Mouse (Mus musculus) spleen, postnatal 10 days (tissue): ENCODE results near the gene Lrba.

ENCODE experiments used
- DNase-seq, 2 experiments: peaks; one replicate each; pipeline ENCODE4 v3.0.0; 2021 to 2022; ENCODE audit warnings: low spot score in 2 of 2

The Lrba gene

GRCm38 (mm10) chr3:86253791-86254190 lies 29.3 kb downstream of the Lrba start:
- DNase-seq: no peak

- DNase-seq: no peak
Measured at GRCm38 (mm10) chr3:86268074-86268702, 43.7 kb downstream of the Lrba start.

DNA sequence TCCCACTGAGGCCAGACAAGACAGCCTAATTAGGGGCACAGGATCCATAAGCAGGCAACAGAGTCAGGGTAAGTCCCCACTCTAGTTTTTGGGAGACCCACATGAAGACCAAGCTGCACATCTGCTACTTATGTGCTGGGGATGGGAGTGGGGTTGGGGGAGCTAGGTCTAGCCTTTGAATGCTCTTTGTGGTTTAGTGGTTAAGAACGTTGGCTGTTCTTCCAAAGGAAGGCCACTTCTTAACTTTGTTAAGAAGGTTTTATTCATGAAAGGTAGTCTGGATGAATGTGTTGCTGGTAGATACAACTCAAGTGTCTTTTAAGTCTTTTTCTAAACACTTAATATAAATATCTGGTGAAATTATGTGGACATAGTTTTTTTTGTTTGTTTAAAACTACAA lies 51.2 kb downstream of the Lrba start:
- no peak for DNase-seq

GRCm38 (mm10) chr3:86291326-86291725 lies 66.8 kb downstream of the Lrba start:
- no peak for DNase-seq

DNA sequence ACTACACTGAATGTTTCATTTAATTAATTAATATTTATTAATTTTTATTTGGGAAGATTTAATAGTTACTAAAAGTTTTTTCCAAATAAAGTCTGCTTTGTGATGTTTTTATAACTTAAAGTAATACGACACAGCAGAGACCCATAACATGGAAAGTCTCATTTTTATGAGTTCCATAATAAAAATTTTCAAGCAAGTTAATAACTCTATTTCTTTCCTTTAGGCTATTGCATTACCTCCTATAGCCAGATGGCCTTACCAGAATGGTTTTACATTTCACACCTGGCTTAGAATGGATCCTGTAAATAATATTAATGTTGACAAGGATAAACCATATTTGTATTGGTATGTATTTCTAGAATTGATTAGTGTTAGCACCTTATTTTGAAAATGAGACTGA lies 70.4 kb downstream of the Lrba start:
- DNase-seq: no peak

GRCm38 (mm10) chr3:86296214-86296613 lies 71.7 kb downstream of the Lrba start:
- no peak for DNase-seq

DNA sequence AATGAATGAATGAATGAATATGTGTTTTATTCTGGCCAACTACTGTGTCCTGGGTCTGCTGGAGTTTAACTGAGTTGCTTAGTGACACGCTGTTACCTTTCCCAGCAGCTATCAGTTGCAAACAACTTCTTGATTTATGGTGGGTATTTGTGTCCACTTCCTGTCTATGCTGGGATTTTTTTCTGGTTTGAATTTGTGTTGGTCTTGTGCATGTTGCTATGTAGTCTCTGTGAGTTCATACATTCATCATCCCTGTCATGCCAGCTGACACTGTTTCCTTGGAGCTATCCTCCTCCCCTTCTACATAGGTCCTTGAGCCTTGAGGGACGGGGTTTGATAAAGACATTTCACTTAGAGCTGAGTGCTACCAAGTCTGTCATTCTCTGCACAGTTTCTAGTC lies 84.4 kb downstream of the Lrba start:
- no peak for DNase-seq

DNA sequence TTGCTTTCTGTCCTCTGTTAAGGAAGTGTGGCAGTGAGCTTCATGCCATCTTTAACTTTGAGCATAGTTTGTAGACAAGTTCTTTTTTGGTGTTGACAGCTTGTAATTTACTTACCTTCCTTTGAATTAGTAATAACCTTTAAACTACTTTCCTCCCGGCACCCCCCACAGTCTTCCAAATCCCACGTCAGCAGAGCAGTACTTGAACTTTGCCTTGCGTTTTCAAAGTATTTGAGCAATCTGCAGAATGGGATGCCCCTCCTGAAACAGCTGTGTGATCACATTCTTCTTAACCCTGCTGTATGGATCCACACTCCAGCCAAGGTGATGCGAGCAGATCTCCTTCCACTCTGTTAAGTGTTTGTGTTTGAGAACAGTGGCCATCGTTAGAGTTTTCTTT lies 85.7 kb downstream of the Lrba start:
- DNase-seq: no peak

- DNase-seq: no peak
Measured at GRCm38 (mm10) chr3:86311406-86311805, 86.9 kb downstream of the Lrba start.

DNA sequence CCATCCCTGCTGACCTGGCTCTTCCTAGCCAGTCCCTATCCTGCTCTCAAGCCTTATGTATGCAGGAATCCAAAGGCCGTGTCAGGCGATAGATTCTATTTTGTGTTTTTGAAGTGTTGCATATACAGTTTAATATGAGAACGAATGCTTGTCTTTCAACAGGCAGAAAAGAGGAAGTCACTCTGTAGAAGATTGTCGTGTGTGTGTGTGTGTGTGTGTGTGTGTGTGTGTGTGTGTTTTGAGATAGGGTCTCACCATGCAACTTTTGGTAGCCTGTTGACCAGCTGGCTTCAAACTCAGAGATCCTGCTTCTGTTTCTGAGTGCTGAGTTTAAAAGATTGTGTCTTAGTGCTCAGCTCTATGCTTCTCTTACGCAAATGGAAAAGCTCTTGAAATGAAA lies 93.2 kb downstream of the Lrba start:
- DNase-seq: no peak

GRCm38 (mm10) chr3:86328531-86328930 lies 104.1 kb downstream of the Lrba start:
- DNase-seq: peak in 1 of 2 experiments; percentile 32

DNA sequence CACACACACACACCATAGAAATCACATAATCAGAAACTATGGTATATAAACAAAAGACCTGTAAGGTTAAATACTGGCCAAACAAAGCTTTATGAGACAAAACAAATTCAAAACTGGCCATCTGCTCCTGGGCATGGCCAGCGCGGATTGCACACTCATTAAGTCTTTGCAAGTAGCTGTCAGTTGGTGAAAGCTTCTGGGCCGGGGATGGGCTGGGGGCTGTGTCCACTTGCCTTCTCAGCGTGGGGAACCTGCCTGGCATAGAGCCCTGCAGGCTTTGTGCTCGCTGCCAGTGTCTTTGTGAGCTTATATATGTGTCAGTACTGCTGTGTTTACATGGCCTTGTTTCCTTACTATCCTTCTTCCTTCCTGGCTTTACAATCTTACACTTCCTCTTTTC lies 118.8 kb downstream of the Lrba start:
- DNase-seq: no peak

- no peak for DNase-seq
Measured at GRCm38 (mm10) chr3:86362486-86362885, 138.0 kb downstream of the Lrba start.

- DNase-seq: no peak
Measured at GRCm38 (mm10) chr3:86371466-86371865, 147.0 kb downstream of the Lrba start.

- DNase-seq: no peak
Measured at GRCm38 (mm10) chr3:86375276-86375675, 150.8 kb downstream of the Lrba start.

- no peak for DNase-seq
Measured at GRCm38 (mm10) chr3:86382557-86382956, 158.1 kb downstream of the Lrba start.

DNA sequence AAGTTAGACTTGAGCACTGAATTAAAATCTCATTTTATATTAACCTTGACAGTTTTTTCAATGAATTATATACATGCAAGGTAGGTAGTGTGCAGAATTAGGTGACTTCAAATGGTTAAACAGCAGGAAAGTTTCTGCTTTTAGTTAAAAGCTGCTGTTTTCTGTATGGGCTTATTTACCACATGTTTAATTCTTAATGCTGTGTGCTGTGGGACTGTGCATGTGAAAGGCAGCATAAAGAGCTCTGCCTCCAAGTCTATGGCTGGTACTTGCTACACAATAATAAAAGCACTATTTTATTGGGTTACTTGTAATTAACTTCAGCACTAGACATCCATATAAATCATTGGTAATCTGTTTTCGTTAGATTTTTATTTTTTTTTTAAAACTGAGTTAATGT lies 160.6 kb downstream of the Lrba start:
- no peak for DNase-seq

- no peak for DNase-seq
Measured at GRCm38 (mm10) chr3:86386246-86386645, 161.8 kb downstream of the Lrba start.

- no peak for DNase-seq
Measured at GRCm38 (mm10) chr3:86423828-86424227, 199.3 kb downstream of the Lrba start.

GRCm38 (mm10) chr3:86426733-86427132 lies 202.3 kb downstream of the Lrba start:
- DNase-seq: no peak

GRCm38 (mm10) chr3:86443497-86443896 lies 219.0 kb downstream of the Lrba start:
- no peak for DNase-seq

DNA sequence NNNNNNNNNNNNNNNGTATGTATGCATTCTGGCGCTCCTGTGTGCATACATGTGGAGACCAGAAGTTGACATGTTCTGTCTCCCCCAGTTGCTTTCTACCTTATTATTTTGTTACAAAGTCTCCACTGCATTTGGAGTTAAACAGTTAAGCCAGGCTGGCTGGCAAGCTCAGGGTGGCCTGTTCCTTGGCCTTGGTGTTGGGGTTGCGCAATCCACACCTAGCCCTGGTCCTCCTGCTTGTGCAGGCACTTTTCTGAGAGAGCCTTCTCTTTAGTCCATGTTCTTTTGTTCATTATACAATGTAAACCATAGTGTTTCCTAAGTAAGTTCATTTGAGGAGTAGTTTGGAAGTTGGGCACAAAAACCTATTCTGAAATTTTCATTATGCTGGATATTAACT lies 226.7 kb downstream of the Lrba start:
- no peak for DNase-seq

DNA sequence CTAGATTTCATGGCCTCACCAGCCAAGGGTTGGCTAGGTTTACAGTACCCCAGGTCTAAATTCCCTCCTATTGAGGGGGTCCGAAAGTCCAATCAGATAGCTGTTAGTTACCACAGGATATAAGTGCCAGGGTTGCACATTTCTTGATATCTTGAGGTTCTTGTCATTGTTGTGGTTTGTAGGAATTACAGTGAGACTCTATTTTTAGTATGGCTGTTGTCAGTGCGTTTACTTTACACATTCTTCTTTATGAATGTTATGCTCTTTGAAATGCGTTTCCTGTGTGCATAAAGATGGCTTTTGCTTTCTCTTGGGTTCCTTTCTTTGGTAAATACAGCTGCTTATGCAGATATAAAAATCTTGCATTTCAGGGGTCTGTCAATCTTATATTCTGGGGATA lies 237.1 kb downstream of the Lrba start:
- DNase-seq: no peak

DNA sequence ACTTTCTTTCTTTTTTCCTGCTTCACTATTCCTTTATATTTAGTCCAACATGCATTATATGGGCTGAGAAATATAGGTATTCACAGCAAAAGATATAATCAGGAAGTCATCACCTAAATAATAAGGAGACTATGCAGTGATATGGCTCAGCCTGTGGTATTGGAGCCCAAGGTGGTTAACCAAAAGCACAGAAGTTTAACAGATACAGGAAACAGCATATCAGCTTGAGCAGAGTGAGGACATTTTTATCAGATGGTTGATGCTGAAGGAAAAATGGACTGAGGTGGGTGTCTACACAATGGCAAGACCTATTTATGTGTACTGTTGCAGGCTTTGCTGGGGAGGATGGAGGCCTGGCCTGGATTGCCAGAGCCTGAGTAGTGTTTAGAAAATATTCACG lies 265.5 kb downstream of the Lrba start:
- no peak for DNase-seq
